Mouse (Mus musculus): ENCODE results near the gene Naa80. TPM values are rescaled to one million over a fixed set of nuclear protein-coding genes. Genes with fewer than 3 reads are reported as not detected.

Gene Naa80
- polyA plus RNA-seq, 1 experiment = 18.6 TPM

GRCm38 (mm10) chr9:107586504-107586903 is 7.8 kb downstream of the Naa80 start:
- peaks cover 13% of the 10 kb centered on the region for H3K9me3 ChIP-seq (replicated peaks; ENCODE audit: control insufficient read depth, insufficient read depth, low read length, poor library complexity, severe bottlenecking)
- no peak overlapping the region for H3K4me3 ChIP-seq (ENCODE audit: low read depth, low read length)
- H3K27me3 ChIP-seq (ENCODE audit: control insufficient read depth, insufficient read depth, low read length, poor library complexity, severe bottlenecking) = no peaks in the 10 kb centered on the region
- peaks cover 2% of the 10 kb centered on the region for H3K4me1 ChIP-seq (ENCODE audit: control insufficient read depth, insufficient read depth, low read length)
- no peak for TF ChIP-seq POLR2A (IDR thresholded peaks at IDR 0.05; ENCODE audit: insufficient read depth, low read length)
- no peak for TF ChIP-seq EP300 (IDR thresholded peaks at IDR 0.05; ENCODE audit: insufficient read depth, low read depth, low read length)
- no peak for TF ChIP-seq CTCF (IDR thresholded peaks at IDR 0.05; ENCODE audit: low read depth, low read length)
- peaks cover 23% of the 10 kb centered on the region for H3K36me3 ChIP-seq (ENCODE audit: control insufficient read depth, insufficient read depth, low read length, poor library complexity, severe bottlenecking)
- H3K9ac ChIP-seq (ENCODE audit: low read depth, poor library complexity, severe bottlenecking) = no peak overlapping the region
- H3K27ac ChIP-seq (ENCODE audit: insufficient read depth, low read length) = no peak overlapping the region

DNA sequence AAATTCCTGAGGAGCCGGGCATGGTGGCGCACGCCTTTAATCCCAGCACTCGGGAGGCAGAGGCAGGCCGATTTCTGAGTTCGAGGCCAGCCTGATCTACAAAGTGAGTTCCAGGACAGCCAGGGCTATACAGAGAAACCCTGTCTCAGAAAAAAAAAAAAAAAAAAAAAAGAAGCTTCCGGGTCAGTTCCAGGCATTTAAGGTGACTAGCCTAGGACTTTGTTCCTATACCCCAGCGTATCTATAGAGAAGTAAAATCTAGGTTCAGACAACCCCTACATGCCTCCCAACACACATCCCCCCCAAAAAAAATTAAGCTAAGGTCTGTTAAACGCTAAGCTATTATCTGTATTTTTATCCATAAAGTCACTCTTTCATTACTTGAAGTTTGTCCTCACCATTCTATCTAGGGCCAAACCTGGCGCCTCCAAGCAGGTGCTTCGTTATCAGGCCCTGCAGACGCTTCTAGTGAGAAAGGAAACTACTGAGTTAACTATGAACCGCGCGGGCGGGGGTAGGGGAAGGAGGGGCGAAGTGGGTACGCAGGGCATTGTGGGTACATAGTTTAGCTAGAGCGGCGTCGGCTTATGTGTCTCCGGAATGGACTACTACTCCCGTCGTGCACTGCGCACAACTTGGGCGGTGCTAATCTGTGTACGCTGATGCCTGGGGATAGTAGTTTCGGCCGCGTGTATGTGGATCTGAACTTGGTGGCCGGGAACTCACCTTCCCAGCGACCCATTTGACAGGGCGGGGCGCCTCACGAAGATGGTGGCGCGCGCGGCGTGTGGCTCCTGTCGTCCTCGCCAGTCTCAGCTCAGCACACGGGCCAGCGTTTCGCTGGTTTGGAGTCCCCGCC is 8.5 kb downstream of the Naa80 start, which contains the start of gene Ifrd2:
Ifrd2 (plus strand) TSS at position 669 of the 859 bp plus-strand sequence.
- Histone ChIP-seq H3K4me1 (ENCODE audit: control insufficient read depth, insufficient read depth, low read length) (peaks cover 2% of the 10 kb centered on the region), H3K9ac (ENCODE audit: low read depth, poor library complexity, severe bottlenecking) (peak within 1 kb of the TSS; percentile 68), H3K9me3 (replicated peaks; ENCODE audit: control insufficient read depth, insufficient read depth, low read length, poor library complexity, severe bottlenecking) (peaks cover 13% of the 10 kb centered on the region), H3K27ac (ENCODE audit: insufficient read depth, low read length) (no peak within 1 kb of the TSS), H3K27me3 (ENCODE audit: control insufficient read depth, insufficient read depth, low read length, poor library complexity, severe bottlenecking) (no peaks in the 10 kb centered on the region), H3K36me3 (ENCODE audit: control insufficient read depth, insufficient read depth, low read length, poor library complexity, severe bottlenecking) (peaks cover 30% of the 10 kb centered on the region), H3K4me3 (ENCODE audit: low read depth, low read length) (peak within 1 kb of the TSS; percentile 90)
- 0 out of 2 replicates have a peak, but pooled peaks have one; percentile 16 for TF ChIP-seq EP300 (IDR thresholded peaks at IDR 0.05; ENCODE audit: insufficient read depth, low read depth, low read length)
- TF ChIP-seq POLR2A (IDR thresholded peaks at IDR 0.05; ENCODE audit: insufficient read depth, low read length) = no peak

- TF ChIP-seq EP300 (IDR thresholded peaks at IDR 0.05; ENCODE audit: insufficient read depth, low read depth, low read length) (no peak), CTCF (IDR thresholded peaks at IDR 0.05; ENCODE audit: low read depth, low read length) (no peak), POLR2A (IDR thresholded peaks at IDR 0.05; ENCODE audit: insufficient read depth, low read length) (no peak)
- Histone ChIP-seq H3K9me3 (replicated peaks; ENCODE audit: control insufficient read depth, insufficient read depth, low read length, poor library complexity, severe bottlenecking) (peaks cover 13% of the 10 kb centered on the region), H3K36me3 (ENCODE audit: control insufficient read depth, insufficient read depth, low read length, poor library complexity, severe bottlenecking) (peaks cover 35% of the 10 kb centered on the region), H3K27ac (ENCODE audit: insufficient read depth, low read length) (no peak overlapping the region), H3K4me3 (ENCODE audit: low read depth, low read length) (peak overlapping the region; percentile 90), H3K27me3 (ENCODE audit: control insufficient read depth, insufficient read depth, low read length, poor library complexity, severe bottlenecking) (no peaks in the 10 kb centered on the region), H3K9ac (ENCODE audit: low read depth, poor library complexity, severe bottlenecking) (peak overlapping the region; percentile 68), H3K4me1 (ENCODE audit: control insufficient read depth, insufficient read depth, low read length) (peaks cover 2% of the 10 kb centered on the region)
Measured at GRCm38 (mm10) chr9:107587833-107588639, 9.3 kb downstream of the Naa80 start.

GRCm38 (mm10) chr9:107590058-107590772 is 11.5 kb downstream of the Naa80 start:
- Histone ChIP-seq H3K9me3 (replicated peaks; ENCODE audit: control insufficient read depth, insufficient read depth, low read length, poor library complexity, severe bottlenecking) (peaks cover 13% of the 10 kb centered on the region), H3K4me3 (ENCODE audit: low read depth, low read length) (no peak overlapping the region), H3K36me3 (ENCODE audit: control insufficient read depth, insufficient read depth, low read length, poor library complexity, severe bottlenecking) (peaks cover 35% of the 10 kb centered on the region)

GRCm38 (mm10) chr9:107590773-107591060 is 12.0 kb downstream of the Naa80 start:
- no peak overlapping the region for H3K9ac ChIP-seq (ENCODE audit: low read depth, poor library complexity, severe bottlenecking)
- H3K36me3 ChIP-seq (ENCODE audit: control insufficient read depth, insufficient read depth, low read length, poor library complexity, severe bottlenecking) = peaks cover 35% of the 10 kb centered on the region
- H3K9me3 ChIP-seq (replicated peaks; ENCODE audit: control insufficient read depth, insufficient read depth, low read length, poor library complexity, severe bottlenecking) = peaks cover 13% of the 10 kb centered on the region
- peaks cover 2% of the 10 kb centered on the region for H3K4me1 ChIP-seq (ENCODE audit: control insufficient read depth, insufficient read depth, low read length)
- H3K4me3 ChIP-seq (ENCODE audit: low read depth, low read length) = no peak overlapping the region
- TF ChIP-seq EP300 (IDR thresholded peaks at IDR 0.05; ENCODE audit: insufficient read depth, low read depth, low read length) (no peak), POLR2A (IDR thresholded peaks at IDR 0.05; ENCODE audit: insufficient read depth, low read length) (no peak), CTCF (IDR thresholded peaks at IDR 0.05; ENCODE audit: low read depth, low read length) (no peak)
- H3K27ac ChIP-seq (ENCODE audit: insufficient read depth, low read length) = no peak overlapping the region
- no peaks in the 10 kb centered on the region for H3K27me3 ChIP-seq (ENCODE audit: control insufficient read depth, insufficient read depth, low read length, poor library complexity, severe bottlenecking)

More at GRCm38 (mm10) chr9:107590058-107590772, 11.5 kb downstream of the Naa80 start:
- H3K4me1 ChIP-seq (ENCODE audit: control insufficient read depth, insufficient read depth, low read length) = peaks cover 2% of the 10 kb centered on the region
- no peaks in the 10 kb centered on the region for H3K27me3 ChIP-seq (ENCODE audit: control insufficient read depth, insufficient read depth, low read length, poor library complexity, severe bottlenecking)
- no peak overlapping the region for H3K9ac ChIP-seq (ENCODE audit: low read depth, poor library complexity, severe bottlenecking)
- H3K27ac ChIP-seq (ENCODE audit: insufficient read depth, low read length) = no peak overlapping the region
- no peak for TF ChIP-seq POLR2A (IDR thresholded peaks at IDR 0.05; ENCODE audit: insufficient read depth, low read length)
- TF ChIP-seq CTCF (IDR thresholded peaks at IDR 0.05; ENCODE audit: low read depth, low read length) = no peak
- TF ChIP-seq EP300 (IDR thresholded peaks at IDR 0.05; ENCODE audit: insufficient read depth, low read depth, low read length) = no peak
